Mouse (Mus musculus) hindbrain, embryonic 11.5 days (tissue): ENCODE results near the gene Tmem117. TPM values are rescaled to one million over a fixed set of nuclear protein-coding genes. Genes with fewer than 3 reads are reported as not detected.

Experiments
- ATAC-seq: fragments of 200-750 bp; cut with Nextera tagmentation; 2 replicates; pipeline ENCODE4 v1.8.0; 2017; ENCODE audit warnings: mild to moderate bottlenecking, moderate TSS enrichment, moderate library complexity; ENCODE audit not compliant: low FRiP score
- DNase-seq: peaks from one replicate; pipeline ENCODE4 v3.0.0-alpha.2; 2015; ENCODE audit warnings: low spot score
- H3K27ac ChIP-seq: fragments of 300-500 bp; sonication (generic); 2 replicates; pipeline ENCODE4 v1.5.1; 2014; ENCODE audit warnings: mild to moderate bottlenecking, low read depth, low read length
- H3K27me3 ChIP-seq: fragments of 300-500 bp; sonication (generic); 2 replicates; pipeline ENCODE4 v1.6.1; 2014; ENCODE audit warnings: mild to moderate bottlenecking, low read length, moderate library complexity, mixed read lengths; ENCODE audit not compliant: control insufficient read depth, insufficient read depth
- H3K36me3 ChIP-seq: fragments of 300-500 bp; sonication (generic); 2 replicates; pipeline ENCODE4 v1.6.1; 2014; ENCODE audit warnings: mild to moderate bottlenecking, low read length, moderate library complexity, mixed read lengths; ENCODE audit not compliant: control insufficient read depth, insufficient read depth
- H3K4me1 ChIP-seq: fragments of 300-500 bp; sonication (generic); replicated peaks from 2 replicates; pipeline ENCODE4 v1.6.1; 2014; ENCODE audit warnings: low read length, mixed read lengths; ENCODE audit not compliant: control insufficient read depth, insufficient read depth
- H3K4me2 ChIP-seq: fragments of 300-500 bp; sonication (generic); replicated peaks from 2 replicates; pipeline ENCODE4 v1.6.1; 2014; ENCODE audit warnings: mild to moderate bottlenecking, low read depth, low read length
- H3K4me3 ChIP-seq: fragments of 300-500 bp; sonication (generic); 2 replicates; pipeline ENCODE4 v1.5.1; 2014; ENCODE audit warnings: low read depth, low read length
- H3K9ac ChIP-seq: fragments of 300-500 bp; sonication (generic); 2 replicates; pipeline ENCODE4 v1.6.1; 2014; ENCODE audit warnings: low read depth, low read length
- H3K9me3 ChIP-seq: fragments of 300-500 bp; sonication (generic); 2 replicates; pipeline ENCODE4 v1.6.1; 2016; ENCODE audit warnings: low read length; ENCODE audit not compliant: control insufficient read depth
- WGBS: fragments of 180-500 bp; shearing (Covaris S2); extraction: QIAGEN DNeasy Blood & Tissue Kit; methylation state at CpG from one replicate; pipeline ENCODE4 v1.1.7; 2014; 5-methylcytosine and 5-hydroxymethylcytosine counted together
- polyA plus RNA-seq: library from polyadenylated mRNA; unstranded; fragments of >200 nt; fragmentation: Nextera tagmentation; extraction: Ambion mirVana; gene quantifications from 2 replicates; pipeline ENCODE4 v1.2.1, GENCODE M21; 2014

The Tmem117 gene
- polyA plus RNA-seq, 1 experiment from 2014 or later, result 3.3 TPM

DNA sequence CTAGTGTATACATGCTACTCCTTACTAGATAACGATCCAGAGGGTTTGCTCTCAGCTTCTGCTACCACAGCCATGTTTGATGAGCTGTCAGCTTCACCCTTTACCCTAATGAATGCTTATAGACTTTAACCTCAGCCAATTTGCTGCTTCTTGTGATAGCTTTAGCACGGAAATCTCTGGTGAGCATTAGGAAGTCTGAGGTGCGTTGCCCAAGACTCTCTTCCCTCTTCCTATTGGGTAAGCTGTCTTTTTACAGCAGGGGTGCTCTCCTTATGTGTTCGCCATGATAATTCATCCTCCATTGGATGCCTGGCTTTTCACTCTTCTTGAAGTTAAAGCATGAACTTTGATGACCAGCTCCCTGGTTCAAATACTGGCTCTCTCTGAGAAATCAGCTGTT is 328.2 kb downstream of the Tmem117 start:
- Histone ChIP-seq H3K4me1 (no peaks in the 10 kb centered on the region), H3K27me3 (no peaks in the 10 kb centered on the region), H3K9ac (no peak overlapping the region), H3K36me3 (no peaks in the 10 kb centered on the region), H3K4me3 (no peak overlapping the region), H3K4me2 (no peak overlapping the region), H3K9me3 (no peaks in the 10 kb centered on the region), H3K27ac (no peak overlapping the region)
- no peak for DNase-seq
- 78% methylated on average over 4 of the region's 4 CpGs for WGBS
- no peak for ATAC-seq

GRCm38 (mm10) chr15:94967004-94967403 is 338.0 kb downstream of the Tmem117 start:
- Histone ChIP-seq H3K4me2 (no peak overlapping the region), H3K27me3 (no peaks in the 10 kb centered on the region), H3K27ac (no peak overlapping the region), H3K9ac (no peak overlapping the region), H3K4me3 (no peak overlapping the region), H3K9me3 (no peaks in the 10 kb centered on the region), H3K4me1 (no peaks in the 10 kb centered on the region), H3K36me3 (no peaks in the 10 kb centered on the region)
- no peak for DNase-seq
- 93% methylated on average over 6 of the region's 6 CpGs for WGBS
- ATAC-seq, result no peak

- DNase-seq (no peak), ATAC-seq (no peak)
- no peak overlapping the region for H3K4me3 ChIP-seq
- H3K36me3 ChIP-seq, result no peaks in the 10 kb centered on the region
- H3K27me3 ChIP-seq, result no peaks in the 10 kb centered on the region
- no peak overlapping the region for H3K27ac ChIP-seq
- H3K4me1 ChIP-seq, result no peaks in the 10 kb centered on the region
- 89% methylated on average over 13 of the region's 13 CpGs for WGBS
- no peak overlapping the region for H3K9ac ChIP-seq
- H3K4me2 ChIP-seq, result no peak overlapping the region
- no peaks in the 10 kb centered on the region for H3K9me3 ChIP-seq
These were observed 339.6 kb downstream of the Tmem117 start for GRCm38 (mm10) chr15:94968403-94969180.

GRCm38 (mm10) chr15:94981798-94982197 is 352.8 kb downstream of the Tmem117 start:
- Histone ChIP-seq H3K27me3 (no peaks in the 10 kb centered on the region), H3K9ac (no peak overlapping the region), H3K9me3 (no peaks in the 10 kb centered on the region), H3K4me3 (no peak overlapping the region), H3K4me1 (no peaks in the 10 kb centered on the region), H3K36me3 (no peaks in the 10 kb centered on the region), H3K27ac (no peak overlapping the region), H3K4me2 (no peak overlapping the region)
- 86% methylated on average over 4 of the region's 4 CpGs for WGBS
- DNase-seq (no peak), ATAC-seq (no peak)

GRCm38 (mm10) chr15:94995352-94995751 is 366.3 kb downstream of the Tmem117 start:
- no peaks in the 10 kb centered on the region for H3K36me3 ChIP-seq
- H3K4me1 ChIP-seq, result no peaks in the 10 kb centered on the region
- H3K27ac ChIP-seq, result no peak overlapping the region
- WGBS, result 84% methylated on average over 9 of the region's 9 CpGs
- H3K4me3 ChIP-seq, result no peak overlapping the region
- H3K4me2 ChIP-seq, result no peak overlapping the region
- H3K27me3 ChIP-seq, result no peaks in the 10 kb centered on the region
- no peaks in the 10 kb centered on the region for H3K9me3 ChIP-seq
- H3K9ac ChIP-seq, result no peak overlapping the region
- DNase-seq (no peak), ATAC-seq (no peak)

- 82% methylated on average over 8 of the region's 8 CpGs for WGBS
- no peak overlapping the region for H3K9ac ChIP-seq
These were observed 376.2 kb downstream of the Tmem117 start for GRCm38 (mm10) chr15:95005121-95005824.

DNA sequence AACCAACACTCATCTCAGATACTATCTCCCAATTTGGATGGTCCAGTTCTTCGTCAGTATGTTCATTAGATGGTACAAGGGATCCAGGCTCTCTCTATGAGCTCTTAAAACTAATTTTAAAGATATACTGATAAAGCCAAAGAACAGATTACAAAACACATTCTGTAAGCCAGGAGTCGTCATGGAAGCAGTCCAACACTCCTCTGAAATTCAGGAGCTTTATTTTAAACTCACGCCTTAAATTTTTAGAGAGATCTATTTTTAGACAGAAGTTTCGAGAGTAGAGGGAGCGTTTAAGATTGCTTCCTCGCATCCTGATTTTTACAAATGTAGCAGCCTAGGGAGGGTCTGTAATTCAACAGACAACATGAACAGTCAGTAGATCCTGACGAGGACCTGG is 393.2 kb downstream of the Tmem117 start:
- 93% methylated on average over 7 of the region's 7 CpGs for WGBS
- no peak overlapping the region for H3K9ac ChIP-seq
- no peaks in the 10 kb centered on the region for H3K9me3 ChIP-seq
- no peak overlapping the region for H3K4me2 ChIP-seq
- no peak for ATAC-seq
- H3K27me3 ChIP-seq, result no peaks in the 10 kb centered on the region
- no peak overlapping the region for H3K27ac ChIP-seq
- DNase-seq, result no peak
- H3K4me3 ChIP-seq, result no peak overlapping the region
- no peaks in the 10 kb centered on the region for H3K36me3 ChIP-seq
- H3K4me1 ChIP-seq, result no peaks in the 10 kb centered on the region

More at GRCm38 (mm10) chr15:95005121-95005824, 376.2 kb downstream of the Tmem117 start:
- Histone ChIP-seq H3K4me1 (no peaks in the 10 kb centered on the region), H3K9me3 (no peaks in the 10 kb centered on the region), H3K27ac (no peak overlapping the region), H3K36me3 (no peaks in the 10 kb centered on the region), H3K4me3 (no peak overlapping the region), H3K27me3 (no peaks in the 10 kb centered on the region), H3K4me2 (no peak overlapping the region)
- DNase-seq, result no peak
- no peak for ATAC-seq

DNA sequence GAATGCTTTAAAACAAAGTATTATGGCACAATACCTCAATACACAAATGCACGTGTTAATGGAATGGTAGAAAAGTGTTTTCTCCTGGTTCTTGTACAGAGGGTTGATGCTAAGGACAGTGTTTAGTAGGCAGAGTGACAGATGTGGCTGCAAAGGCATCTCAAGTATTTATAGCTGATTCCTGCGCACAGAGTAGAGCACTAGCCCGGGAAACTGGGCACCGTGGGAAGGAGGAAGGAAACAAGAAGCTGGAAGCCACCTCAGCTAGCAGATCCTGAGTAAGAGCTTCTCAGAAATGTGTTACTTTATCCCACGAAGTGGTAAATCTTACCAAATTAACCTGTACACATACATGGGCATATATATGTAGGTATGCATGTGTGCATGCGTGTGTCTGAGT is 395.4 kb downstream of the Tmem117 start:
- DNase-seq, result no peak
- Histone ChIP-seq H3K9ac (no peak overlapping the region), H3K36me3 (no peaks in the 10 kb centered on the region), H3K4me2 (no peak overlapping the region), H3K9me3 (no peaks in the 10 kb centered on the region), H3K27me3 (no peaks in the 10 kb centered on the region), H3K4me3 (no peak overlapping the region), H3K27ac (no peak overlapping the region), H3K4me1 (no peaks in the 10 kb centered on the region)
- WGBS, result 82% methylated on average over 6 of the region's 6 CpGs
- ATAC-seq, result no peak
